Mouse (Mus musculus) thymus, postnatal 0 days (tissue): ENCODE data around the gene Aire. TPM values are rescaled to one million over a fixed set of nuclear protein-coding genes. Genes with fewer than 3 reads are reported as not detected.
"Not testable (repeated sequence)": the region's sequence is repeated elsewhere in the genome, so short reads cannot be mapped to it uniquely, and the experiment has no call there.

Experiments used
- DNase-seq: peaks from one replicate; pipeline ENCODE4 v3.0.0-alpha.2; 2015; ENCODE audit warnings: low spot score
- polyA plus RNA-seq: library from polyadenylated mRNA; unstranded; fragments of >200 nt; fragmentation: Nextera tagmentation; extraction: Ambion mirVana; gene quantifications from 2 replicates; pipeline ENCODE4 v1.2.1, GENCODE M21; 2015

The Aire gene
- polyA plus RNA-seq, 1 experiment from 2014 or later = 8.8 TPM

DNA sequence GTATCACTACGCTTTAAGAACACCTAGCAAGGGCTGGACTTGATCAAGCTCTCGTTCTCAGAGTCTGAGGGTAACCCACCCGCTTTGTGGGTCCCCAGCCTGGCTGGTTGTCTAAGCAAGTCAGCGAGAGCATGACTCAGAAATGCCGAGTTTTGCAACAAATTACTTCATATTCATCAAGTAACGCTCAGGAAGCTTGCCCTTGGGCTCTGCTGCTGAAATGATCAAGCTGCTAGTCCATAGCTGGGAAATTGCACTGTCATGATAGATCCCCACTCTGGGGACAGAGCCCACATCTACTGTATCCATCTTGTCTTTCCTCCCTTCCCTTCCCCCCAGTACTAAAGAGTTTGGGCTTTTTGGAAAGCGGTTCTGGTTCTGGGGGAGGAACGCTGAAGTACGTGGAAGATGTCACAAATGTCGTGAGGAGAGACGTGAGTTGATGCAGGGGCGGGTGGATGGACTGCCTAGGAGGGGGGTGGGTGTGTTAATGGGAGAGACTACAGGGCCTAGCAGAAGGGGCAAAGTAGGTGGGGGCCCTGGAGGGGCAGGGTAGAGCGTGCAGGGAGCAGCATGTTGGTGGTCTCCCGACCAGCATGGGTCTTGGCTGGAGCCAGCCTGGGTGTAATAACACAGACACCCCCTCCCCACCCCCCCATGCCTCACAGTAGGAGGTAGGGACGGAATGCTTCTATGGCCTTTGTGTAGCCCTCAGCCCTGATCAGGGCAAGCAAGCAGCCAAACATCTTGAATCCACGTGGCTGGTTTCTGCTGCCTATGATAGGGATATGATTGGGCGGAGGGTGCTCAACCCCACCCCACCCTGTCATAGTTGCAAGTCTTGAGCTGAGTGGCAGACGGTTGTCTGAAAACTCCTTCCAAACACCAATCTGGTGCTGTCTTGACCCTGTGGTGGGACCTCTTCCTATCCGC, 11.5 kb upstream of the Aire start:
- no peak for DNase-seq

DNA sequence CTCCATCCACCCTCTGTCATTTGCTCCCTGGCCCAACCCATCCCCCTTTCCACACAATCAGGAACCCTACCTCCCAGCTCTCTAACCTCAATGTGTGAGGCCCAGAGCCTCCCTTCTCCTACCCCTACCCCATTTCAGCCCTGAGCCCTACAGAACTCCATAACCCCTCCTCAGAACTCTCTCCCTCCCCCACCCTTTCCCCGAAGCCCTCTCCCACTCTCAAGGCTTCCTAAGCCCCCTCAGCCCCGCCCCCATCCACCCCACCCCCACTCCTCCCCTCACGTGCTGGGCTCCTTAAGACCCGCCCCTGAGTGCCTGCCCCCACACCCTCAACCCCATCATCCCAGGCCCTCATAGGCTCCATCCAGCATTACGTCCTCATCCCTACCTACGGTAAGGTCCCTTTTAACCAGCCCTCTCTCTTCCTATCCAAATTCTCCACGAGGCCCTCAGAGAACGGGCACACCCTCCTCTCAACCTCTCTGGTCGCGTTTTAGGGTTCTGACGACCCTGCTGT, 6.2 kb upstream of the Aire start:
- DNase-seq = no peak

DNA sequence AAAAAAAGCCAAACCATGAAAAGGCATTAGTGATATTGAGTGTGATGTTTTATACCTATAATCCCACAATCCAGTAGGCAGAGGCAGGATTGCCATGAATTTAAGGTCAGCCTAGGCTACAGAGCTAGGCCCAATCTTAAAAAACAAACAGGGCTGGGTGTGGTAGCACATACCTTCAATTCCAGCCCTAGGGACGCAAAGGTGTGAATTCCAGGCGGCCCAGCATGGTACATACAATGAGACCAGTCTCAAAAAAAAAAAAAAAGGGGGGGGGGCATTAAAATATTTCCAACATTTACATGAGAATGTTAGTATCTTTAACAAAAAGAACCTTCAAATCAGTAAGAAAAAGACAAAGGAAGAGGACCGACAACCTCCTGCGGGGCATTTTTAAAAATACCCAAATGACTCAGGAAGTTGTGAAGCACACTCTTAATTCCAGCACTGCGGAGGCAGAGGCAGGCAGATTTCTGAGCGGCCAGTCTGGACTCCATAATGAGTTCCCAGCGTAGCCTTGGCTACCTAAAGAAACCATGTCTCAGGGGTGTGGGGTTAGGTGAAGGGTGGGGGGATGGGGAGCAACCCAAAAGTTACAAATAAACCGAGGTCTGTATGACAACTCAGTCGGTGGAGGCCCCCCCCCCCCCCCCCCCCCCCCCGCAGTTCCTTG, 4.8 kb upstream of the Aire start:
- DNase-seq = no peak

DNA sequence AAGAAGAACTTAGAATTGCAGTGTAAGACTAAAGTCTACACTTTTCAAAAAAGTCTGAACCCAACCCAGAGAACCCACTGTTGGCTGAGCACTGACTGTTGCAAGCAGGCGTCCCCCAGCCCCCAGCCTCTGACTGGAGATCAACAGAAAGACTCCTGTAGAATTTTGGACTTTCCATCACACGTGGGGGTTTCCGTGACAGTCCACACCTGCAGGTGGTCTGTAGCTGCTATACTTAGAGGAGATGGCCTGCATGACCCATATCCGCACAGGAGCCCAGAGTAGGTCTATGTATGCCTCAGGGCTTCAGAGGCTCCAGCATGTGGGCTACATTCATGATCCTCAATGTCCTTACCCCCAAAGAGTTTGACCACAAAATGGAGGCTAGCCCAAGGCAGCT, 3.0 kb upstream of the Aire start:
- DNase-seq = no peak

DNA sequence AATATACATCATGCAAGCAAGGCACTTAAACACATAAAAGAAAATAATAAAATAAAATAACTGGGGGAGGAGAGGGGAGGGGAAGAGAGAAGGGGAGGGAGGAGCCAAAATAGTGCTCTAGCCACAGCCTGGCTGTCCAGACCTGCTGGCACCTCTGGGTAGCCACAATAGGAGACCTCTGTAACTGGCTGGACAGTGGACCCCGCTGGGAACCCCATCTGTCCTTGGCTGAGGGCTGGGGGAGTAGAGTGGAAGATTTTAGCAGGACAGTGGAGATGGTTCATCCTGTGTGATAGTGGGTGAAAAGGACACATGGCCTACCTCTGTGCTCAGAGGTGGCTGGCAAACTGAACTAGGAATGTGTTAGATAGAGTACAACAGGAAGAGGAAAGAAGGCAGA, 1.1 kb upstream of the Aire start:
- DNase-seq = no peak

DNA sequence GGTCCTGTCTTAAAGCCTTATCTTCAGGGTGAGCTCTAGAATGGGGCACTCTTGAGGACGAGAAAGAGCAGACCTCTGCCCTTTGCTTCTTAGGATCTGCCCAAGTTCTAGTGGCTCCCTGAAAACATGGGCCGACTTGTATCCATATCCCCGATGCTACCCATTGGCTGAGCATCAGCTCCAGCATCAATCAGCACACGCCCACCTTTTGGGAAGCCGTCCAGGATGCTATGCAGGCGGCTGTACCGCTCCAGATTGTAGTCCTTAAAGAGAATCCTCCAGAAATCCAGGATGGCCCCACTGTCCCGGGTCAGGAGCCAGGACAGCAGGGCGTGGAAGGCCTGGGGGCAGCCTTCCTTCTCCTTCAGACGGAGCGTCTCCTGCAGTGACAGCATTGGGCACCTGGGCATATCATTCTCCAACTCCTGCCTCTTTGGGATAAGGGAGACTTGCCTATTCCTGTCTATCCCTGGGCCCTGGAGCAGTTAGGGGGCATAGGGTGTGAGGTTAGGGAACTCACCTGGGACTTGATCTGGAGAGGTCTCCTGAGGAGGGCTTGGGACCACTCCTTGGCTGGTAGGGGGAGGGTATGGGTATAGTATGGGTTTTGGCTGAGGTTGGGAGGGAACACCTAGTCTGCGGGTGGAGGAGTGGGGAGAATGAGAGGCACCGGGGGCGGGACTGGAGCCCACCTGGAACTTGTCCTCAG, 559 bp downstream of the Aire start:
- DNase-seq = no peak

DNA sequence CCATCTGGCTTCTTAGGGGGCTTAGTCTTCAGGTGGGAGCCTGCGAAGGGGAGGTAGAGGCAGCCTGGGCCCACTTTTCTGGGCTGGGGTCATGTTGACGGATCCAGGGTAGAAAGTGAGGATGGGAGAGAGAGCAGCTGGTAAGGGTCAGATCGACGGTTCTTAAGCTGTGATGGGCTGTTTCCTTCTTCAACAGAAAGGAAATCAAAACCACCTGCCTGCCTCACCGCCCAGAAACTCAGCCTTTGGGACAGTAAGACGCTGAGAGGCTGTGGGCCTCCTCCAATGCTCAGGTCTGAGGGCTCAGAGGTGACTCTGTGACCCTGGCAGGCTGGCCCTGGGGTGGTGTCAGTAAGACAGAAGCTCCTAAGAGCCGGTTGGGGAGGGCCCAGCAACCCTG, 1.3 kb downstream of the Aire start:
- DNase-seq = no peak

DNA sequence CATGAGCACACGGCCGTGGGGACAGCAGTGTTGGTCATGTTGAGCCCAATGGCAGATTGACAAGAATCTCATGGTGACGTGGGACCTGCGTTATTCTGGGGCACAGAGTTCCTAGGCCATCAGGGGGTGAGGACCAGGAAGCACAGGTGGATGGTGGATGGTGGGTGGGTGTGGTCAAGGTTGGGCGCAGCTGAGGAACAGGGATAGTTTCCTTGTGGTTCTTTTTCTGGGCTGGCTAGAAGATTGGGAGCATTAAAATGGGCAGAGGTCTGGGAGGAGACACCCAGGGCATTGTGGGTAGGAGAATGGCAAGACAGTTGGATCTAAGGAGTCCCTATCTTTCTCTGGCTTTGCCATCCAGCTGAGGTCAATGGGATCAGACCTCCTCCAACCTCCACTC, 1.8 kb downstream of the Aire start, which contains the start of gene Dnmt3l:
Dnmt3l (plus strand) TSS at position 301 of the 400 bp plus-strand sequence.
- no peak for DNase-seq

DNA sequence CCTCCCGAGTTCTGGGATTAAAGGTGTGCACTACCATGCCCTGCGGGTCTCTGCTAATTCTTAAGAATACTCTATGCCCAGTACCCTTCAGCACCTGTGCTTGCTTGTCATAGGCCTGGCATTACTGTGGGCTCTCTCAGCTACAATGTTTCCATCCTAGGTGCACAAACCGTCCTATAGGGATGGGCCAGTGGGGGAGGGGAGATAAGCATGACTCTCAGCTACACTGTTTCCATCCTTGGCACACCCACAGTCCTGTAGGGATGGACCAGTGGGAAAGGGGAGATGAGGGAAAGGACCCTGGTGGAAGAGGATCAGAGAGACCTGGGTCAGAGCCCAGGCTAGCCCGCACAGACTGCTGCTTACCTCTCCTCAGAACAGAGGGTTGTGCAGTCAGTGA, 6.3 kb downstream of the Aire start:
- no peak for DNase-seq

DNA sequence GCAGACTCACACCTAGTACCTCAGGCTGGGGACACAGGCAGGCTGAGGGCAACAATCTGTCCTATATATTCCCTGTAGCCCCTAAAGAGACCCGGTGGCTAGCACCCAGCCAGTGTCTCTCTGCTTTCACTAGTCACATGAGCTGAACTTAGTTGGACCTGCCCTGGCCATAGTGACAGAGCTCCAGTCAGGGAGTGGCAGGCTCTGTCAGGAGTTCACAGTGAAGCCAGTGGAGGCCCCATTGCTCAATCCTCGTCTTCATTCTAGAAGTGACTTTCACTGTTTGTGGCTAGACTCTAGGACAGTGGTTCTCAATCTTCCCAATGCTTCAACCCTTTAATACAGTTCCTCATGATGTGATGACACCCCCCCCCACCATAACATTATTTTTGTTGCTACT, 11.4 kb downstream of the Aire start:
- no peak for DNase-seq

DNA sequence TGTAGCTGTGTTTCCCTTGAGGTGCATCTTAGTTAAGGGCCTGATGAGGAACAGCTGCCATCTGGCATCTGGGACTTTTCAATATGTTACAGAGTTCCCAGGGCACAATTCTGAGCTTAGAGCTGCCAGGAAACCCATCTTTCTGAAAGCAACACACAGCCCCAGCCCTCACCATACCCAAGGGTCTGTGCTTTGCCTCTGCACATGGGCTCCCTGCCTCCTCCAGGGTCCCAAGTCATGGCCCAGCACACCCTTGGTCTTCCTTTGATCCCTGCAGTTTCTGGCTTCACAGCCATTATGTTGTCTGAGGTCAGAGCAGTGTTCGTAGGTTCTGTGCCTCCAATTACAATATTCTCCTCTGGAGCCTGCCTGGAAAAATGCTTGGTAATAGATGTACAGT, 14.3 kb downstream of the Aire start:
- DNase-seq = no peak

DNA sequence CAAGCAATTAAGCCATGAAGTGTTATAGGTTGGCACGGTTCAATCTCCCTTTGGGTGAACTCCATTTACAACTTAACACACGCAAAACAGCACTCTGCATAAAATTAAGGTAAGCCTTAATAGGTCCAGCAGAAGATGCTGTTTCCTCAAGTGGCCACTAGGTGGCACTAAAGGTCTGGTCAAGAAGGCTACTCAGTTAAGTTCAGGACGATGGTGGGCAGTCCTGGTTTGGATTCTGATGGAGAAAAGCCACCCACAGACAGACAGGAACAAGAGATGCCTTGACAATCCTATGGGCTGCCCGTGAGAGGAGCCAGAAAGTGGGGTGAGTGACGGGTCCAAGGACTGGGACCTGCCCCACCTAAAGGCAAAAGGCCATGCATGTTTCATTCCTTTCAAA, 15.3 kb downstream of the Aire start:
- peak; percentile 73 for DNase-seq

DNA sequence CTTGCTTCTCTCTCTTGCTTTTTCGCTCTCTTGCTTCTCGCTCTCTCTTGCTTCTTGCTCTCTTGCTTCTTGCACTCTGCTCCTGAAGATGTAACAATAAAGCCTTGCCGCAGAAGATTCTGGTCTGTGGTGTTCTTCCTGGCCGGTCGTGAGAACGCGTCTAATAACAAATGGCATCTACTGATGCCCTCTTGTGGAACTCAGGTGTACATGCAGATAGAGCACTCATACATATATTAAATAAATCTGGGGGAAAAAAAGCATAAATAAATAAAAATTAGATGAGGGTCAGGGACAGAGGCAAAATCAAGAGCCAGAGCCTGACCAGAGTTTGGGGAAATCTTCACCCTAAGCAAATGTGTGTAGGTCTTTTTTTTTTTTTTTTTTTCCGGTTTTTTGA, 18.0 kb downstream of the Aire start:
- DNase-seq = not testable (repeated sequence)

DNA sequence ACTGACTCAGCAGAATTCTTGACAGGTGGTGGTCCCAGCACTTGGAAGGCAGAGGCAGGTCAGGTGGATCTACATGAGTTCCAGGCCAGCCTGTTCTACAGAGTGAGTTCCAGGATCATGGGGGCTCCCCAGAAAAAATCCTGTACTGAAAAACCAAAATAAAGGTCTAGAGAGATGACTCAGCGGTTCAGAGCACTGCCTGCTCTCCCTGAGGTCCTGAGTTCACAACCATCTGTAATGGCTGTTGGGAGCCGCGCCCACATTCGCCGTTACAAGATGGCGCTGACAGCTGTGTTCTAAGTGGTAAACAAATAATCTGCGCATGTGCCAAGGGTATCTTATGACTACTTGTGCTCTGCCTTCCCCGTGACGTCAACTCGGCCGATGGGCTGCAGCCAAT, 23.4 kb downstream of the Aire start:
- DNase-seq = not testable (repeated sequence)

DNA sequence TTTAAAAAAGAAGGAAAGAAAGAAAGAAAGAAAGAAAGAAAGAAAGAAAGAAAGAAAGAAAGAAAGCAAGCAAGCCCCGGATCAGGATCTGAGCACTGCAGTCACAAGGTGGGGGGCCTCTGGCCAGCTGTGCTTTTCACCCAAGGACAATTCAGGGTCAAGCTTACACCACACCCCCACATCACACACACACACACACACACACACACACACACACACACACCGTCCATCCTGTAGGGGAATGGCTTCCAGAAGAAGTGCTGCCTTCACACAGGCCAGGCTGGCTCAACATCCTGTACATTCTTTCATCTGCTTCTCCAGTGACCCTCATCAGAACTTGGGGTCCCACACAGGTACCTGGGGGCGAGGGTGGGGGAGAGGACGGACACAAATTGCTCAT, 24.1 kb downstream of the Aire start:
- DNase-seq = no peak

DNA sequence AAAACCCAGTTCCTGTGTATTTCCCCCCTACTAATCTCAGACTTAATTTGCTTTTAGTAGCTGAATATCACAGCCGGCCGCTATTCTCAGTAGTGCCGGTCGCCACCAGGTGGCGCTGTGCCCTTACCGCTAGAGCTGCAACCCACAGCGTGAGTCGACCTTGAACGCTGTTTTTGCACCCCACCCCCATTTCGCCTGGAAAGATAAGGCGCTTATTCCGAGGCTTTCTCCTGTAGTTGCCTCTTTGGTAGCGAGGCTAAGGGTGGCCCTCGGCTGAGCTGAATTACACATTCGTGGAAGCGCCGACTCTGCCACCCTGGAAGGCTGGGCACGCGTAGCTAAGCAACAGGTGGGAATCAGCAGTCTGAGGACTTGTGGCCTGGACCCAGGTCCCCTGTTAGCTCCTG, 24.6 kb downstream of the Aire start:
- DNase-seq = peak; percentile 85

DNA sequence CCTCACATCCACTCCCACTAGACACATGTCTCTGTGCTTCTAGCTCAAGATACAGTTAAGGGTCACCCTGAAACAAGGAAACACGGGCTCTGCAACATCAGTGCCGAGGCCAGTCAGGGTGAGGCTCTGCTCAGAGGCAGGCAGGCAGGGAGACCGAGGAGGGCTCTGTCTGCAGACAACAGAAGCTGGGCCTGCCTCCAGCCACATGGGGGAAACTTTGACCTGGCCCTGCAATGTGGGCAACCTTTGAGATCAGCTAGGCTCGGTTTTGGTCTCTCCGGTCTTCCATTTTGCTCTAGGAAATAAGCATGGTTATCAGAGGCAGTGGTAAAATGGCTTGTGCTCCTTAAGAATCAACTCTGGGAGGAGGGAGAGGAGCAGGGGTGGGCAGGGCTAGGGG, 27.0 kb downstream of the Aire start:
- no peak for DNase-seq

DNA sequence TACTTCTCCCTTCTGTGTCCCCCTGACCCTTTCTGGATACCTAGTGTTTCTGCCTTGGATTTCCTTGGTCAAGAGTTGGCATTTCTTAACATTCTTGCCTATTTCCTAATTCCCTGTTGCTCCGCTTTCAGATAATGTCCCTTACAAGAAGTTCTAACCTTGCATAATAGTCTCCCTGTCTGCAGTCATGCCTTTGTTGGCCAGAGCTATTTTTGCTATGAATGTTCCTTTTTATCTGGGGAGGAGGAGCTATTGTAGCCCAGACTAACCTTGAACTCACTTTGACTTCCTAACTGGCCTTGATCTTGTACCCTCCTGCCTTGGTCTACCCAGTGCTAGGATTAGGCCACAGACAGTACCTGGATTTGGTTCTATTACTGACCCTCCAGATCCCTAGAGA, 27.9 kb downstream of the Aire start:
- DNase-seq = no peak

DNA sequence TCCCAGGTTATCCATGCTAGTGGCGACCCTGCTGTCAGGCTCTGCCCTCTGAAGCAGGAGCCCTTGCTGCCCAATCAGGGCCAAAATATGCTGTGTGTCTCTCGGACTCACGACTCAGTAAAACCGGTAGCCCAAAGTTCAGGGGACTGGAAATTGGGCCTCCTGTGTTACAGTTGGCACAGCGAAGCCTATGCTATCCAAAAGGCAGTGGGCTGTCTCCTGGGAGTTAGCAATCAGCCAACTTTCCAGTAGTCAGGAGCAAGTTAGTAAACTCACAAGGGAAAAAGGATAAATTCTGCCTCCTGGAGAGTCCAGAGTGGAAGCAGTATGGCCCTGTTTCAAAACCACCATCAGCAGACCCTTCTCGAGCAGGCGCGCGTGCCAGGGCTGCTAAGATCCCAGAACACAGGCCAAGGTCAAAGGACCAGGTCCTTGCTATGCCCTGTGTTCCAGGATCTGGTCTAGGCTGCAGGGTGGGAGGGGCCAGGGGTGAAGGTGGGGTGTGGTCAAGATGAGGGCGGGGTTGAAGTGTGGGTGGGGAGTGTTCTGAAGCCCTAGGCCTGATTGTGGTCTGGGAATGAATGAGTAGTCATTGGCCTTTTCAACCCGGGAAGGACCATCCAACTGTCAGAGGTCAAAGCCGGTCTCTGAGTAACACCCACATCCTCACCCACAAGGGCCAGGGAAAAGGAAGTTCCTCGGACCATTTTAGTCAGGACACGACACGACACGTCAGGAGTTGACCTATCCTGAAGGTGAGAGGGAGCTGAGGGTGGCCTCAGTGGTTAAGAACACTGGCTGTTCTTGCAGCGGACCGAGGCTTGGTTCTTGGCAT, 30.5 kb downstream of the Aire start:
- no peak for DNase-seq

DNA sequence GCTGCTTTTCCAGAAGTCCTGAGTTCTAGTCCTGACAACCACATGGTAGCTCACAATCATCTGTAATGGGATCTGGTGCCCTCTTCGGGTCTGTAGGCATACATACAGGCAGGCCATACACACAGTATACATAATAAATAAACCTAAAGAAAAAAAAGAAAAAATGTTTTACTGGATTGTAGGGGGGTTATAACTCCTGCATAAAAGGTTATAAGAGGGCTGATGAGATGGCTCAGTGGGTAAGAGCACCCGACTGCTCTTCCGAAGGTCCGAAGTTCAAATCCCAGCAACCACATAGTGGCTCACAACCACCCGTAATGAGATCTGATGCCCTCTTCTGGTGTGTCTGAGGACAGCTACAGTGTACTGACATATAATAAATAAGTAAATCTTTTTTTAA, 32.3 kb downstream of the Aire start:
- not testable (repeated sequence) for DNase-seq

DNA sequence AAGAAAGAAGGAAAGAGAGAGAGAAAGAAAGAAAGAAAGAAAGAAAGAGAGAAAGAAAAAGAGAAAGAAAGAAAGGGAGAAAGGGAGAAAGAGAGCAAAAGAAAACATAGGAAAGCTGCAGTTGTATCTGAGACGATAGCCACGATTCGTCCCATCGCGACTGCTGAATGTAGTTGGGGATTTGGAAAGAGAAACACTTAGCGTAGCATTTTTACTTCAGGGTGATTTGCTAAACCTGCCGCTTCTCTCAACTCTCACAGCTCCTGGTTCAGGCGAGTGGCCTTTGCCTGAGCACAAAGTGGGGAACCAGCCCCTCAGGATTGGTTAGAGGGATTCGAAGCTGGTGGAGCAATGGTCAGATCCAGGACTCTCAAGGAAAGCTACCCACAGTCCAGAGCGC, 33.1 kb downstream of the Aire start:
- no peak for DNase-seq
